Mouse (Mus musculus) retina, adult 2 months (tissue): ENCODE data around the gene Olfr1099.

Experiments
- DNase-seq: peaks from one replicate; pipeline ENCODE4 v3.0.0-alpha.2; 2012; ENCODE audit warnings: low read depth, low spot score

Gene Olfr1099

GRCm38 (mm10) chr2:86960593-86960992 lies at the start of gene Olfr1099:
Gene Olfr1099 (minus strand): TSS chr2:86960693.
- DNase-seq: no peak

DNA sequence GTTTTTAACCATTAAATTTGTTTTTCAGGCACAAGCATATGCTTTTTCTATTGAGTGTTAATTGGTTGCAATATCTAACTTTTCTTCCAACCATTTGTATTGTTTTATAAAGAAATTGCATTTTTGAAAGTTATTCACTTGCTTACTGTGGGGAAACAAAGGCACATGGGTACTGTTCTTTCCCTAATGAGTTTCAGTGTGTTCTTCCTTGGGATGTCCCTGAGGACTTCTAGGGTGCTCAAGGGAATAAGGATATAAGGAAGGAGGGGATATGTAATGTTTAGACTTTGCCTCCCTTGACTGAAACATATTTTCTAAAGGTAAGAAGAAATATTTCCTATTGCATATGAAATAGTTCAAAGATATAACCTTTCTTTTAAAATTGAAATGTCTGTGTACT lies 37.6 kb upstream of the Olfr1099 start, which contains the start of gene Olfr1102:
Gene Olfr1102, plus strand, starts transcription at position 301 of the 400 bp plus-strand sequence.
- no peak for DNase-seq

- no peak for DNase-seq
Observed at GRCm38 (mm10) chr2:86991121-86991520, 30.6 kb upstream of the Olfr1099 start, which contains the start of gene Olfr1101. Gene Olfr1101 (minus strand): TSS chr2:86991221.

DNA sequence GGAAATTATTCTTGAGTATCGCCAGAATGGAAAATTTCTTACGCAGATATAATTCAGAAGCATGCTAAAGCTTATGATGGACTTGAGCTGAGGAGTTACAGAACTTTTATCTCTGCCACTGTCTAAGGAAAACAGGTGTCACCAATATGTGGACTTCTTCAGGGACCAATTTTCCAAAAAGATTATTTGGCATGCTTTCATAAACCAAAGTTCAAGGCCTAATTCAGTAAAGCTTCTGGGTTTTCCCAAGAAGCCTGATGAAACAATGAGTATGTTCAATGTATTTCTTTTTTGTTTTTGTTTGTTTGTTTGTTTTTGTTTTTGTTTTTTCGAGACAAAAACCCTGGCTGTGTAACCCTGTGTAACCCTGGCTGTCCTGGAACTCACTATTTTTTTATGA lies 19.4 kb upstream of the Olfr1099 start, which contains the start of gene Olfr1100:
Gene Olfr1100, minus strand, starts transcription at position 101 of the 400 bp plus-strand sequence.
- no peak for DNase-seq

DNA sequence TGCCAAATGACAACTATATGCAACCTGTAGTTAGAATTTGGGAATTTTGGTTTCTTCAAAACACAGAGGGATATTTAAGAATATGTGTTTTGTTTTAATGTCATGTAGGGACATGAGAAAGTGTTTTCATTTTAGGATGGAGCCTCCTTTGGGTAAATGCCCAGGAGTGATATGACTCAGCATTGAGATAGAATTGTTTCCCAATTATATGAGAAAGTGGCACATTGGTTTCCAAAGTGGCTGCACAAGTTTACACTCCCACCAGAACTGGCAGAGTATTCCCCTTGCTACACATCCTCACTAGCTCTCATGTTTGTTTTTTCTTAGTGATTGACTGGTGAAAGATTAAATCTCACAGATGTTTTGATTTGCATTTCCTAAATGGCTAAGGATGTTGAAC lies 33.9 kb downstream of the Olfr1099 start:
- no peak for DNase-seq

GRCm38 (mm10) chr2:86924445-86924844 lies 36.0 kb downstream of the Olfr1099 start, which contains the start of gene Olfr1098:
Gene Olfr1098 (minus strand): TSS chr2:86924545.
- DNase-seq: no peak

- no peak for DNase-seq
Observed at GRCm38 (mm10) chr2:86905647-86906046, 54.8 kb downstream of the Olfr1099 start.
